Mouse (Mus musculus) midbrain, embryonic 11.5 days (tissue): ENCODE results near the gene Gm49339. TPM values are rescaled to one million over a fixed set of nuclear protein-coding genes. Genes with fewer than 3 reads are reported as not detected.
"Not testable (repeated sequence)": the region's sequence is repeated elsewhere in the genome, so short reads cannot be mapped to it uniquely, and the experiment has no call there.

Experiments
- ATAC-seq: fragments of 200-750 bp; cut with Nextera tagmentation; 2 replicates; pipeline ENCODE4 v1.8.0; 2017; ENCODE audit warnings: moderate TSS enrichment, moderate library complexity; ENCODE audit not compliant: low FRiP score
- DNase-seq: peaks from one replicate; pipeline ENCODE4 v3.0.0; 2015; ENCODE audit warnings: low spot score; ENCODE audit errors: missing footprints
- H3K27ac ChIP-seq: fragments of 300-500 bp; sonication (generic); 2 replicates; pipeline ENCODE4 v1.5.1; 2014; ENCODE audit warnings: low read depth, low read length
- H3K27me3 ChIP-seq: fragments of 300-500 bp; sonication (generic); 2 replicates; pipeline ENCODE4 v1.6.1; 2014; ENCODE audit warnings: mild to moderate bottlenecking, low read length, moderate library complexity, mixed read lengths; ENCODE audit not compliant: control insufficient read depth, insufficient read depth
- H3K36me3 ChIP-seq: fragments of 300-500 bp; sonication (generic); 2 replicates; pipeline ENCODE4 v1.6.1; 2014; ENCODE audit warnings: mild to moderate bottlenecking, low read length, moderate library complexity, mixed read lengths; ENCODE audit not compliant: control insufficient read depth, insufficient read depth
- H3K4me1 ChIP-seq: fragments of 300-500 bp; sonication (generic); 2 replicates; pipeline ENCODE4 v1.6.1; 2014; ENCODE audit warnings: low read length; ENCODE audit not compliant: control insufficient read depth, insufficient read depth
- H3K4me2 ChIP-seq: fragments of 300-500 bp; sonication (generic); 2 replicates; pipeline ENCODE4 v1.6.1; 2014; ENCODE audit warnings: mild to moderate bottlenecking, moderate library complexity
- H3K4me3 ChIP-seq: fragments of 300-500 bp; sonication (generic); 2 replicates; pipeline ENCODE4 v1.5.1; 2014; ENCODE audit warnings: low read depth, low read length
- H3K9ac ChIP-seq: fragments of 300-500 bp; sonication (generic); 2 replicates; pipeline ENCODE4 v1.6.1; 2014; ENCODE audit warnings: low read length
- H3K9me3 ChIP-seq: fragments of 300-500 bp; sonication (generic); 2 replicates; pipeline ENCODE4 v1.6.1; 2016; ENCODE audit warnings: low read length; ENCODE audit not compliant: control insufficient read depth
- WGBS: fragments of 180-500 bp; shearing (Covaris S2); extraction: QIAGEN DNeasy Blood & Tissue Kit; methylation state at CpG from one replicate; pipeline ENCODE4 v1.1.7; 2014; 5-methylcytosine and 5-hydroxymethylcytosine counted together
- polyA plus RNA-seq: library from polyadenylated mRNA; unstranded; fragments of >200 nt; fragmentation: Nextera tagmentation; extraction: Ambion mirVana; gene quantifications from 2 replicates; pipeline ENCODE4 v1.2.1, GENCODE M21; 2014

The Gm49339 gene
- polyA plus RNA-seq, 1 experiment from 2014 or later, result not detected

DNA sequence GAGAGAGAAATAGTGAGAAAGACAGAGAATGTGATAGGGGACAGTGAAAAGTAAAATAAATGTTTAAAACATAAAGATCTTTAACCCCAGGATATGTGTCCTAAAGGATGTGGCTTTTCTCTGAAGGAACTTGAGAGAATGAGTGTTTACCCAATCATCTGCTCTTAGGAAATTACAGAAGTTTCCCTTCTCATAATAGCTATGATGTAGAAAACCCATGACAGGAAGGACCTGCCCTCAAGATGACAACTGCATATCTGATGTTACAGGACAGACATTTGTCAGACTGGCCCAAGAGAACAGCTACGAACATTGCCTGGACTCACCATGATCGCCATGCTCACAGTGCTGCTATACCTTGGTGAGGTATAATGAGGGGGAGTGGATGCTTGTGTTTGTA is 10.3 kb downstream of the Gm49339 start, which contains the start of gene Lilrb4a:
Gene Lilrb4a, plus strand, starts transcription at position 266 of the 400 bp plus-strand sequence.
- H3K36me3 ChIP-seq, DNase-seq, H3K27me3 ChIP-seq, H3K4me2 ChIP-seq, H3K4me1 ChIP-seq, H3K4me3 ChIP-seq, H3K9me3 ChIP-seq, H3K9ac ChIP-seq, ATAC-seq, H3K27ac ChIP-seq: not testable (repeated sequence)
- WGBS, result no CpG with 5 or more reads among the region's 2 CpGs

DNA sequence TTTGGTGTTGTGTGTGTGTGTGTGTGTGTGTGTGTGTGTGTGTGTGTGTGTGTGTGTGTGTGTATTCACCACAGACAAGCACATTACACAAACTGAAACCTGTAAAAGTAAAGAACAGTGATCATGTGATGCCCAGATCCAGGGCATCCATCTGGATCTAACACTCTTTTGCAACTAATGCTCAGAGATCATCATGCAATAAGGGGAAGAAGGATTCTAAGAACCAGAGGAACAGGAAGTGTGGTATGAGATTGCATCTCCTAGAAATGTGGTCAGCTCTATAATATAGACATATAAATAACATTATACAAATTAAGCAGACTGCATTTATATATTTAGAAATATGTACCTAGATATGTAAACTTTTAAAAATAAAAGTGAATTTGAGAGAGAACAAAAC is 39.6 kb downstream of the Gm49339 start:
- H3K9me3 ChIP-seq, result no peaks in the 10 kb centered on the region
- H3K36me3 ChIP-seq, result no peaks in the 10 kb centered on the region
- H3K4me2 ChIP-seq, result no peak overlapping the region
- DNase-seq (no peak), ATAC-seq (no peak)
- H3K27ac ChIP-seq, result no peak overlapping the region
- no peak overlapping the region for H3K4me3 ChIP-seq
- H3K4me1 ChIP-seq, result no peaks in the 10 kb centered on the region
- no peak overlapping the region for H3K9ac ChIP-seq
- H3K27me3 ChIP-seq, result no peaks in the 10 kb centered on the region

DNA sequence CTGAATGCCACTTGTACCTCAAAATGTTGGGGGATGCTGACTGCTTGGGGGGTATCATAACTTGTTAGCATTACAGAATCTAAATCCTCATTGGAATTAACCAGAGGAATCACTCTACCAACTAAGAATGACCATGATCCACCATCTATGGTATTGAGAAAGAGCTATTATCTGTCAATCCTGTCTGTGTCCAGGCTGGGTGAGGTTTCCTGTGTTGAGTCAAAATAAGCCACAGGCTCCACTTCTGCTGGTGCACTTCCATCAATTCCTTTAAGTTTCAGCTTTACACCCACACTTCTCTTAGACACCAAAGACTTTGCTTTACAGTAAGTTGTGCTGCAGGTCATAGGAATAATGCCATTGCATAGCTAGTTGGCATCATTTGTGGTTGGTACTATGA is 41.0 kb downstream of the Gm49339 start:
- no peak for ATAC-seq
- no peaks in the 10 kb centered on the region for H3K4me1 ChIP-seq
- no peaks in the 10 kb centered on the region for H3K36me3 ChIP-seq
- no peaks in the 10 kb centered on the region for H3K27me3 ChIP-seq
- peak; percentile 47 for DNase-seq
- no peak overlapping the region for H3K4me3 ChIP-seq
- no peak overlapping the region for H3K9ac ChIP-seq
- H3K27ac ChIP-seq, result no peak overlapping the region
- no peak overlapping the region for H3K4me2 ChIP-seq
- no peaks in the 10 kb centered on the region for H3K9me3 ChIP-seq

DNA sequence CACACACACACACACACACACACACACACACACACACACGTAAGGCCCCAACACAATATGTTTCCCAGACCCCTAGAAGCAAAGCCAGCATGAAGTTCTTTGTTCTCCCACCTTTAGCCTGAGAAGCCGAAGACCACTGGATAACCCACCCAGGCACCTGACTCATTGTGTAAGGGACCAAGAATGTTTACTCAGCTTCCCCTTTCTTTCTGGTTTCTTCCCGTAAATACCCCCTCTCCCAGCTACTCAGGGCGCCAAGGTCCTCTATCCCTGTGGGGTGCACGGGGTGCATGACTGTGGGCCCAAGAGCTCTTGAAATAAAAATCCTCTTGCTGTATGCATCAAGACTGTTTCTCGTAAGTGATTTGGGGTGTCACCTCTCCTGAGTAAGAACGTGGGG is 45.7 kb downstream of the Gm49339 start:
- no peak overlapping the region for H3K9ac ChIP-seq
- ATAC-seq, result no peak; the same call in 1 of the 2 replicates
- no peaks in the 10 kb centered on the region for H3K9me3 ChIP-seq
- no peak overlapping the region for H3K4me3 ChIP-seq
- WGBS, result 73% methylated on average over 7 of the region's 7 CpGs
- H3K36me3 ChIP-seq, result no peaks in the 10 kb centered on the region
- no peaks in the 10 kb centered on the region for H3K4me1 ChIP-seq
- DNase-seq, result no peak
- H3K27me3 ChIP-seq, result no peaks in the 10 kb centered on the region
- no peak overlapping the region for H3K27ac ChIP-seq
- H3K4me2 ChIP-seq, result no peak overlapping the region

DNA sequence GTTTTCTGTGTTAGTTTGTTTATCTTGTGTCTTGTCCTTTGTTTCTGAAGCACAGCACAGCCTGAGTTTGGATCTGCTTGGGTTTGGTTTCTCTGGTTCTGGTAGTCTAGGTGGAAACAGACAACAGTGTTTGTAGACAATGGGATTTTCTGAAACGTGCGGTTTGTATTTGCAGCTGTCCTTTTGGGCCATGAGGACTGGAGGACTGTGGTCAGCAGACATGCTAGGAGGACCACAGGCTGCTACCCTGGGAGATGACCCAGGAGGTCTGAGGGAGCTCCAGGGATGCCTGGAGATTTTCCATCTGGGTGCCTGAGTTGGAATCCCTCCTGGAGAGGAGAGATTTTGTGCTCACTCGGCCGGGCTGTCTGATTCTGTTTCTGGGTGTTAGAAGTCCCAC is 46.2 kb downstream of the Gm49339 start:
- H3K36me3 ChIP-seq, result no peaks in the 10 kb centered on the region
- H3K4me1 ChIP-seq, result no peaks in the 10 kb centered on the region
- 78% methylated on average over 4 of the region's 4 CpGs for WGBS
- H3K9me3 ChIP-seq, result no peaks in the 10 kb centered on the region
- DNase-seq, result no peak
- no peak overlapping the region for H3K27ac ChIP-seq
- H3K4me2 ChIP-seq, result no peak overlapping the region
- no peak overlapping the region for H3K4me3 ChIP-seq
- no peaks in the 10 kb centered on the region for H3K27me3 ChIP-seq
- H3K9ac ChIP-seq, result no peak overlapping the region
- ATAC-seq, result no peak

DNA sequence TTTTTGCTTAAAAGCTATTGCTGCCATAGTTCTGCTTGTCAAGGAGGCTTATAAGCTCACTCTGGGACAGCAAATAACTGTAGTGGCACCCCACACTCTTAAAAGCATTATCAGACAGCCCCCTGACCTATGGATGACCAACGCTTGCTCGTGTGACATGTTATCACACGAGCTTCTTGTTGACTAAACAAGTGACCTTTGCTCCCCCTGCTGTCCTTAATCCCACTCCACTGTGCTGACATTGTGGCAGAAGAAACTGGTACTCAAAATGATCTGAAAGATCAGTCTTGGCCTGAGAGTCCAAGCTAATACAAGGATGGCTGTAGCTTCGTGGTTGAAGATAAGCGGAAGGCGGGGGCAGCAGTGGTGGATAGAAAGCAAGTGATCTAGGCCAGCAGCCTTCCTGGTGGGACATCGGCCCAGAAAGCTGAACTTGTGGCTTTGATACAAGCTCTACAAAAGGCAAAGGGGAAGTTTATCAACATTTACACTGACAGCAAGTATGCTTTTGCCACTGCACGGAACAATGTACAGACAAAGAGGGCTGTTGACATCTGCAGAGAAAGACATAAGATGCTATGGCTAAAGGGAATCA is 48.5 kb downstream of the Gm49339 start:
- no peak for ATAC-seq
- H3K36me3 ChIP-seq, result no peaks in the 10 kb centered on the region
- WGBS, result 64% methylated on average over 8 of the region's 8 CpGs

DNA sequence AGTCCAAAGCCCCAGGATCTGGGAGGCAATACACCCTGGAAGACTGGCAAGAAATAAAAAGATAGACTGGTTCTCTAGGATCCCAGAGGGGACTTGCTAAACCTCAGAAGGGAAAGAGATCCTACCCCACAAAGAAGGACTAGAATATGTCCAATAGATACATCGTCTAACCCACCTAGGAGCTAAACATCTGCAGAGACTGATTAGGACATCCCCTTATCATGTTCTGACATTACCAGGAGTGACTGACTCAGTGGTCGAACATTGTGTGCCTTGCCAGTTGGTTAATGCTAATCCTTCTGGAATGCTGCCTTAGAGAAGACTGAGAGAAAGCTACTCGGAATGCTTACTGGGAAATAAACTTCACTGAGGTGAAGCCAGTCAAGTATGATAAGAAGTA is 49.1 kb downstream of the Gm49339 start:
- H3K27me3 ChIP-seq, result no peaks in the 10 kb centered on the region
- no peak overlapping the region for H3K27ac ChIP-seq
- WGBS, result 59% methylated on average over 3 of the region's 3 CpGs
- H3K4me3 ChIP-seq, result no peak overlapping the region
- ATAC-seq (no peak), DNase-seq (no peak)
- H3K9me3 ChIP-seq, result no peaks in the 10 kb centered on the region
- no peak overlapping the region for H3K9ac ChIP-seq
- no peaks in the 10 kb centered on the region for H3K4me1 ChIP-seq
- no peaks in the 10 kb centered on the region for H3K36me3 ChIP-seq
- H3K4me2 ChIP-seq, result no peak overlapping the region

More for the DNA sequence above, 48.5 kb downstream of the Gm49339 start:
- no peak overlapping the region for H3K4me2 ChIP-seq
- H3K4me3 ChIP-seq, result no peak overlapping the region
- no peaks in the 10 kb centered on the region for H3K27me3 ChIP-seq
- no peaks in the 10 kb centered on the region for H3K9me3 ChIP-seq
- no peak overlapping the region for H3K9ac ChIP-seq
- H3K4me1 ChIP-seq, result no peaks in the 10 kb centered on the region
- no peak overlapping the region for H3K27ac ChIP-seq
- DNase-seq, result no peak

DNA sequence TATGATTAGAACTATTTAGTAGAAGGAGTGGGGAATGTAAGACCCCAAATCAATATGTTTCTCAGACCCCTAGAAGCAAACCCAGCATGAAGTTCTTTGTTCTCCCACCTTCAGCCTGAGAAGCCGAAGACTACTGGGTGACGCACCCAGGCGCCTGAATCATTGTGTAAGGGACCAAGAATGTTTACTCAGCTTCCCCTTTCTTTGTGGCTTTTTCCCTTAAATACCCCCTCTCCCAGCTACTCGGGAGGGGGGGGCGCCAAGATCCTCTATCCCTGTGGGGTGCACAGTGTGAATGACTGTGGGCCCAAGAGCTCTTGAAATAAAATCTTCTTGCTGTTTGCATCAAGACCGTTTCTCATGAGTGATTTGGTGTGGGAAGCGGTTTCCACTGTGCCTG is 50.4 kb downstream of the Gm49339 start:
- no peak for ATAC-seq
- Histone ChIP-seq H3K27ac (no peak overlapping the region), H3K9me3 (no peaks in the 10 kb centered on the region), H3K9ac (no peak overlapping the region), H3K4me1 (no peaks in the 10 kb centered on the region), H3K4me2 (no peak overlapping the region), H3K27me3 (no peaks in the 10 kb centered on the region), H3K4me3 (no peak overlapping the region), H3K36me3 (no peaks in the 10 kb centered on the region)
- no peak for DNase-seq
- WGBS, result 83% methylated on average over 7 of the region's 7 CpGs
